Mouse (Mus musculus) brain, embryonic 14.5 days (tissue): ENCODE measurements around the gene Pard3b.

Experiments
- CTCF ChIP-seq: fragments of 200-500 bp; IDR thresholded peaks from 2 replicates; pipeline ENCODE4 v1.5.1; 2012; ENCODE audit warnings: inconsistent platforms, mild to moderate bottlenecking, moderate library complexity, borderline replicate concordance; ENCODE audit not compliant: insufficient read depth, insufficient read length; ENCODE audit errors: extremely low read depth
- POLR2A ChIP-seq: fragments of 200-500 bp; IDR thresholded peaks from 2 replicates; pipeline ENCODE4 v1.6.1; 2012; ENCODE audit warnings: mild to moderate bottlenecking, inconsistent platforms, borderline replicate concordance; ENCODE audit not compliant: poor library complexity, insufficient read depth, insufficient read length, severe bottlenecking; ENCODE audit errors: extremely low read depth

GRCm38 (mm10) chr1:62254316-62254715, 615.7 kb downstream of the Pard3b start:
- TF ChIP-seq CTCF (no peak), POLR2A (no peak)
